Mouse (Mus musculus): ENCODE data around the gene Zfp839. TPM values are rescaled to one million over a fixed set of nuclear protein-coding genes. Genes with fewer than 3 reads are reported as not detected.
"Not testable (repeated sequence)": the region's sequence is repeated elsewhere in the genome, so short reads cannot be mapped to it uniquely, and the experiment has no call there.

The Zfp839 gene
- polyA plus RNA-seq, 1 experiment: 10.9 TPM

DNA sequence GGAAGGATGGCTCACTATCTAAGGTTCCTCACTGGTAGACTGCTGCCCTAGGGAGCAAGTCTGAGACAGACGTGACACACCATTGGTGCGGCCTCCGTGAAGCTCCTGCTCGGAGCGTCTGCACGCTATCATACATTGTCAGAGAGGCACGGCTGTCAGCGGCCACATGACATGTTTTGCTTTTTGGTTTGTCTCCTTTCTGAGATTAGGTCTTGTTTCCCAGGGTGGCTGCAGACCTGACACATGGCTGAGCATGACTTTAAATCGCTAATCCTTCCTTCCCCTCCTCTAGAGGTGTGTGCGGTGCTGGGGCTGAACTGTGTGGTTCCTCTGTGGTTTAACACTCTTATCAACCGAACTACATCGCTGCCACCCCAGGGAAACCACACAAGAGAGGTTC, 1.4 kb downstream of the Zfp839 start:
- H3K4me3 ChIP-seq (ENCODE audit: insufficient read depth, low read length): peak overlapping the region; percentile 68
- no peak for TF ChIP-seq POLR2A (IDR thresholded peaks at IDR 0.05; ENCODE audit: borderline replicate concordance, low read depth, low read length)
- TF ChIP-seq CTCF (IDR thresholded peaks at IDR 0.05; ENCODE audit: low read depth, low read length): no peak
- H3K4me1 ChIP-seq (ENCODE audit: control insufficient read depth, insufficient read depth, low read length): peaks cover 29% of the 10 kb centered on the region
- H3K27ac ChIP-seq (ENCODE audit: insufficient read depth, low read depth, low read length): no peak overlapping the region

DNA sequence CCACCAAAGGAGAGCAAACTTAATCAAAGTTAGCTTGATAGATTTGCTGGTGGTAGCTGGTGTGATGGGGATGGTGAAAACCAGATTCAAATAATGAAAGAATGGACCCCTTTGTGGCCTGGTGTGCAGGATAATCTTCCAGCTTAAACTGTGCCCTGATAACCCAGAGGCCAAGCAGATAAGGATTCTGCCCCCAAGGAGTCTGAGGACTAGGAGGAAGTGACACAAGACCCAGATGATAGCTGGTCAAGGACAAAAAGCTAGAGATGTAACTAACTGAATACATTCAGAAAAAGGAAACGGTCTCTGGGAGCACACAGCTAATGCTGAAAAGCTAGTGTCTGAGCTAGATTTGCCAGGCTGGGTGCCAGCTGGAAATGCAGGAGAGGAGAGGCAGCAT, 1.9 kb downstream of the Zfp839 start:
- peak overlapping the region; percentile 68; the same call in 1 of the 2 replicates for H3K4me3 ChIP-seq (ENCODE audit: insufficient read depth, low read length)
- no peak for TF ChIP-seq POLR2A (IDR thresholded peaks at IDR 0.05; ENCODE audit: borderline replicate concordance, low read depth, low read length)
- no peak for TF ChIP-seq CTCF (IDR thresholded peaks at IDR 0.05; ENCODE audit: low read depth, low read length)
- H3K4me1 ChIP-seq (ENCODE audit: control insufficient read depth, insufficient read depth, low read length): peaks cover 29% of the 10 kb centered on the region
- H3K27ac ChIP-seq (ENCODE audit: insufficient read depth, low read depth, low read length): 0 out of 2 replicates have a peak overlapping the region, but pooled peaks have one; percentile 7

DNA sequence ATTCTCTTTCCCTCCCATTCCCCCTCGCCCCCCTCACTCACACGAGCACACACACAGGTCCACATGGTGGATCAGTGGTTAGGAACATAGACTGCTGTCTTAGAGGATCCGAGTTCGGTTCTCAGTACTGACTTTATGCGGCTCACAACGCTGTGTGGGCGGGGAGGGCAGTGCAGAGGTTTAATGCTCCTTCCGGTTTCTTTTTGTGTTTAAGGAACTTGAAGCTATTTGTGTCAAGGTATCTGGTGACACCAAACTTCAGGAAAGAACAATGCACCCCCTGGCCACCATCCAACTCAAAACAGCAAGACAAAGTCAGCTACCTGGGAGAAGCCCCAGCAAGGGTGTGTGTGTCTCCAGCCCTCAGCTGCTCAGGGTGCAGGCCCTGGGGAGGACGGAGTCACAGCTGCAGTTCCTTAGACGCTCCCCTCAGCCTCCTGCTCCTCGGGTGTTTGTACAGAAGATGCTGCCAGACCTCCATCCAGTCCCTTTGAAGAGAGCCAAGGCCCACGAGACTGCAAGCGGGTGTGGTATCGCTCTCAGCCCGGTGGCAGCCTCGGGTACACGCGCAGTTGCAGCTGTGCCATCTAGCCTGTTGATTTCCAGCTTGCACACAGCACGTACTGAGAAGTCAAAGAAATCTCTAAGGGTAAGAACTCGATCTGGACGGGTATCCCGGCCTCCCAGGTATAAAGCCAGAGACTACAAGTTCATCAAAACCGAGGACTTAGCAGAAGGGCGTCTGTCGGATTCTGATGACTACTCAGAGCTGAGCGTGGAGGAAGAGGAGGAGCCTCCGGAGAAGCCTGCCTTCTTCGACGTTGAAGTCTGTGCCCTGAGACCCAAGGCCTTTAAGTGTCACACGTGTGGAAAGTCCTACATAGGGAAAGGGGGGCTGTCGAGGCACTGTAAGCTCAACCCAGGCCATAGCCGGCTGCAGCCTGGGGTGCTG, 5.0 kb downstream of the Zfp839 start:
- H3K4me3 ChIP-seq (ENCODE audit: insufficient read depth, low read length): no peak overlapping the region
- H3K27ac ChIP-seq (ENCODE audit: insufficient read depth, low read depth, low read length): peak overlapping the region; percentile 22; the same call in 1 of the 2 replicates
- H3K4me1 ChIP-seq (ENCODE audit: control insufficient read depth, insufficient read depth, low read length): peaks cover 32% of the 10 kb centered on the region
- TF ChIP-seq POLR2A (IDR thresholded peaks at IDR 0.05; ENCODE audit: borderline replicate concordance, low read depth, low read length): no peak
- TF ChIP-seq CTCF (IDR thresholded peaks at IDR 0.05; ENCODE audit: low read depth, low read length): no peak; the same call in 1 of the 2 replicates

DNA sequence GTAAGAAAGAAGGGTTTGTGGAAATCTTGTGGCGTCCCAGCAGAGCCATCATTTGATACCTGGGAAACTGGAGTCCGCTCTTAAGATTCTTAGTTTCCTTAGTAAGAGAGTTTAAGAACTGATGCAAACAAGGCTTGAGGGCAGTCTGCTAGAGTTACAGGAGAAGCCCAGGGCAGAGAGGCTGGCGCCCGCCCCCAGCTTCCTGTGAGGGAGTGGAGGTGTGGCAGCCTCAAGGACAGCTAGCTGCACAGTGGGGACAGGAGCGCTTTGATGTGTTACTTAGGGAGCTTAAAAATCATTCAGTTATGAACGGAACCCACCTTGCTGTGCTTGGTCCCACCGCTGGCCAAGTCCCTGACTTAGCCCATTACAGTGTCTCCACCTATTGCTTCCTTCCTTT, 7.1 kb downstream of the Zfp839 start:
- TF ChIP-seq POLR2A (IDR thresholded peaks at IDR 0.05; ENCODE audit: borderline replicate concordance, low read depth, low read length) (no peak), CTCF (IDR thresholded peaks at IDR 0.05; ENCODE audit: low read depth, low read length) (no peak)
- peaks cover 21% of the 10 kb centered on the region for H3K4me1 ChIP-seq (ENCODE audit: control insufficient read depth, insufficient read depth, low read length)
- no peak overlapping the region for H3K4me3 ChIP-seq (ENCODE audit: insufficient read depth, low read length)
- H3K27ac ChIP-seq (ENCODE audit: insufficient read depth, low read depth, low read length): no peak overlapping the region

DNA sequence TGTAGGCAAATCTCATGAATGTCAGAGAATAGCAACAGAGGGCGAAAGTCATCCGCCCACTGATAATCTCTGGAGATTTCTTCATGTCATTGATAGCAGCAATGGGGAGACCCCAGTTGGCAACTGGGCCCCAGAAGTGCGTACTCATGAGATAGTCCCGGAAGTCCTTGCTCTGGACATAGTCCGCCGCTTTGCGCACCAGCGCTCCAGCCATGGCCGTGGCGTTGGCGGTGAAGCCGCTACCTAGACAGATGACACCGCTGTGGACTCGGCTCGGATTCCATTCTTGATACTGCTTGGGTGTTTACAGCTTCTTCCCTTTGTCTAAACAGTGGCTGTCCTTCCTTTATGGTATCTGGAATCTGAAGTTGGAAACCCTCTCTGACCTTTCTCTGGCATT, 8.6 kb downstream of the Zfp839 start:
- not testable (repeated sequence) for H3K4me3 ChIP-seq (ENCODE audit: insufficient read depth, low read length); H3K27ac ChIP-seq (ENCODE audit: insufficient read depth, low read depth, low read length)
- peaks cover 14% of the 10 kb centered on the region for H3K4me1 ChIP-seq (ENCODE audit: control insufficient read depth, insufficient read depth, low read length)

DNA sequence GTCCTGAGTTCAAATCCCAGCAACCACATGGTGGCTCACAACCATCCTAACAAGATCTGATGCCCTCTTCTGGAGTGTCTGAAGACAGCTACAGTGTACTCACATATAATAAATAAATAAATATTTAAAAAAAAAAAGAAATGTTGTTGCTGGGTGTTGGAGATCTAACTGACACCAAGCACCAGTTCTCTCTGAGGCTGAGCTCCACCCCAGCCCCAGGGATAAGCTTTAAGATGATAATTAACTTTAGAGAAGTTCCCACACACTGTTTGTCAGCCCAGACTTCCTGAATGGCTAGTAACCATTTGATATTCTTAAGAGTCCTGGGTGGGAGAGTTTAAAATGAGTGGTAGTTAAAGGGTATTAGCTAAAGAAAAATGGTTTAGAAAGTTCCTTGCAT, 10.2 kb downstream of the Zfp839 start:
- Histone ChIP-seq H3K27ac (ENCODE audit: insufficient read depth, low read depth, low read length) (no peak overlapping the region), H3K4me1 (ENCODE audit: control insufficient read depth, insufficient read depth, low read length) (peaks cover 5% of the 10 kb centered on the region)

DNA sequence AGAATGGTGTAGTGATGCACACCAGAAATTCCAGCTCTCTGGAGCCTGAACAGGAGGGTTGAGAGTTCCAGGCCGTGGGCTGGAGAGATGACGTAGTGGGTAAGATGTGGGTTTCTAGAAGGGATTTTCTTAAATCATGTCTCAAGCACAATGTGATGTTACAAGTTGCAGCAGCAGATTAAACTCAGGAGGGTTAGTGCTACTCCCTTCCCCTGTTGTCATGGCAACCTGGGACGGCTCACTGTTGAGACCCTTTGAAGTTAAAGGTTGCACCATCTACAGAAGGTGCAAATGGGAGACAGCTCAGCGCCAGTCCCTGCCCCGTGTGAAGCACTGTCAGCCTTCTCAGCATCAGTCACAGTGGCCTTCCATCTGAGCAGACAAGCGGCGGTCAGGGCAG, 11.2 kb downstream of the Zfp839 start:
- TF ChIP-seq POLR2A (IDR thresholded peaks at IDR 0.05; ENCODE audit: borderline replicate concordance, low read depth, low read length): no peak
- TF ChIP-seq CTCF (IDR thresholded peaks at IDR 0.05; ENCODE audit: low read depth, low read length): no peak
- Histone ChIP-seq H3K4me3 (ENCODE audit: insufficient read depth, low read length) (no peak overlapping the region), H3K27ac (ENCODE audit: insufficient read depth, low read depth, low read length) (no peak overlapping the region), H3K4me1 (ENCODE audit: control insufficient read depth, insufficient read depth, low read length) (peaks cover 3% of the 10 kb centered on the region; the same call in 1 of the 2 replicates)

More for the DNA sequence above, 10.2 kb downstream of the Zfp839 start:
- H3K4me3 ChIP-seq (ENCODE audit: insufficient read depth, low read length): no peak overlapping the region
- no peak for TF ChIP-seq POLR2A (IDR thresholded peaks at IDR 0.05; ENCODE audit: borderline replicate concordance, low read depth, low read length)
- no peak for TF ChIP-seq CTCF (IDR thresholded peaks at IDR 0.05; ENCODE audit: low read depth, low read length)

DNA sequence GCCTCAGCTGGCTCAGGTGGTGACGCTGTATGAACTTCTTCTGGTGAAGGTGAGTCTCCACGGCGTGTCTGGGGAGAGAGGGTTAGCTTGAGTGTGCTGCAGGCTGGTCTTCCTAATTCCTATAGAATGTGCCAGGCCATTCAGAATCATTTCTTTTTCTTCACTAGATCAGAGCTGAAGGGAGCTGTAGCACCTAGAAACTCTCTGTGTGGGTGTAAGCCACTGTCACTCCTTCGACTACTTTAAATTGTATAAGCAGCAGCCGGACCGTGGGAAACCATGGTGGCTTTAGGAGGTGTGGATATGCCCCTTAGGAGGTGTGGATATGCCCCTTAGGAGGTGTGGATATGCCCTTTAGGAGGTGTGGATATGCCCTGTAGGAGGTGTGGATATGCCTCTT, 14.0 kb downstream of the Zfp839 start:
- Histone ChIP-seq H3K4me3 (ENCODE audit: insufficient read depth, low read length) (no peak overlapping the region), H3K27ac (ENCODE audit: insufficient read depth, low read depth, low read length) (no peak overlapping the region), H3K4me1 (ENCODE audit: control insufficient read depth, insufficient read depth, low read length) (no peaks in the 10 kb centered on the region)
- TF ChIP-seq CTCF (IDR thresholded peaks at IDR 0.05; ENCODE audit: low read depth, low read length) (no peak), POLR2A (IDR thresholded peaks at IDR 0.05; ENCODE audit: borderline replicate concordance, low read depth, low read length) (no peak)

DNA sequence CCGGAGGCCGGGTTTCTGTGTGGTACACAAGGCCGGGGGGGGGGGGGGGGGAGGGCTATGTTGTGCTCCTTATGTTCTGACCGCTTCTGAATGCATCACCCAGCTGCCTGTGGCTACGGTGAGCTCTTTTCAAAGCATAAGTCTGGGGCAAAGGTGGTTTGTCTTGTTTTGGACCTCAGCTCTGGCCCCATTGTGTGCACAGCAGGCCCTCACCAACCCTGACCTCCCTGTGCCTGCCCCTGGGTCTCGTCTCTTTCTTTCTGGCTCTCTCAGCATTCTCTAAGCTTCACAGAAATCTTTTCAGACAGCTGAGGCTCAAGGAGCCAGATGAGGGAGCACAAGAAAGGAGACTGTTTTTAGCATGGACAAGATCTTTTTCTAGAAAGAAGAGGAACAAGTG, 15.5 kb downstream of the Zfp839 start:
- no peak overlapping the region for H3K4me3 ChIP-seq (ENCODE audit: insufficient read depth, low read length)
- H3K4me1 ChIP-seq (ENCODE audit: control insufficient read depth, insufficient read depth, low read length): no peaks in the 10 kb centered on the region
- no peak overlapping the region for H3K27ac ChIP-seq (ENCODE audit: insufficient read depth, low read depth, low read length)
- TF ChIP-seq CTCF (IDR thresholded peaks at IDR 0.05; ENCODE audit: low read depth, low read length): no peak
- TF ChIP-seq POLR2A (IDR thresholded peaks at IDR 0.05; ENCODE audit: borderline replicate concordance, low read depth, low read length): no peak

DNA sequence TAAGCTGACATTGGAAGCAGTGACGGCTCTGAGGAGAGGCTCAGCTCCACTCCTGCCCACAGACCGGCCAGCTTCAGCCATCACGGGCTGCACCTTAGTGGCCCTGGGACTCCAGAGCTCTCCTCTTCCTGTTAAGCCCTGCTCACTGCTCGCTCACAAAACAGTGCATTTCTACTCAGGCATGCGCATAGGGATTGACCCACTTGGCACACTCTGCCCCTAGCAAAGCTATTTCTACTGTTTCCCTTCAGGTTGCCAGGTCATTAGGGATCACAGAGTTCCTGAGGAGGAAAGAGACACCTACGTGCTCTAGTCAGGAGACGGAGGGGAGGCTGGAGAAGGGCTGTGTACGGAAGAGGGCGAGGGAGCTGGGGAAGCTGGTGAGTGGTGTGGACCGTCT, 15.9 kb downstream of the Zfp839 start:
- Histone ChIP-seq H3K27ac (ENCODE audit: insufficient read depth, low read depth, low read length) (no peak overlapping the region), H3K4me3 (ENCODE audit: insufficient read depth, low read length) (no peak overlapping the region), H3K4me1 (ENCODE audit: control insufficient read depth, insufficient read depth, low read length) (no peaks in the 10 kb centered on the region)
- TF ChIP-seq POLR2A (IDR thresholded peaks at IDR 0.05; ENCODE audit: borderline replicate concordance, low read depth, low read length): no peak
- TF ChIP-seq CTCF (IDR thresholded peaks at IDR 0.05; ENCODE audit: low read depth, low read length): no peak
